Mouse (Mus musculus) heart, embryonic 12.5 days (tissue): ENCODE data around the gene Naxe. TPM values are rescaled to one million over a fixed set of nuclear protein-coding genes. Genes with fewer than 3 reads are reported as not detected.

Source experiments
- ATAC-seq: fragments of 200-750 bp; cut with Nextera tagmentation; 2 replicates; pipeline ENCODE4 v1.8.0; 2017; ENCODE audit warnings: moderate TSS enrichment, moderate library complexity; ENCODE audit not compliant: insufficient number of reproducible peaks, low FRiP score
- H3K27ac ChIP-seq: fragments of 300-500 bp; sonication (generic); 2 replicates; pipeline ENCODE4 v1.5.1; 2016; ENCODE audit warnings: mild to moderate bottlenecking, moderate library complexity; ENCODE audit not compliant: poor library complexity, severe bottlenecking
- H3K27me3 ChIP-seq: fragments of 300-500 bp; sonication (generic); replicated peaks from 2 replicates; pipeline ENCODE4 v1.6.1; 2016; ENCODE audit warnings: mild to moderate bottlenecking, moderate library complexity
- H3K36me3 ChIP-seq: fragments of 300-500 bp; sonication (generic); 2 replicates; pipeline ENCODE4 v1.6.1; 2016; ENCODE audit warnings: mild to moderate bottlenecking, moderate library complexity
- H3K4me1 ChIP-seq: fragments of 300-500 bp; sonication (generic); replicated peaks from 2 replicates; pipeline ENCODE4 v1.6.1; 2016; ENCODE audit warnings: mild to moderate bottlenecking
- H3K4me2 ChIP-seq: fragments of 300-500 bp; sonication (generic); 2 replicates; pipeline ENCODE4 v1.6.1; 2016; ENCODE audit warnings: mild to moderate bottlenecking, moderate library complexity
- H3K4me3 ChIP-seq: fragments of 300-500 bp; sonication (generic); 2 replicates; pipeline ENCODE4 v1.5.1; 2016; ENCODE audit warnings: mild to moderate bottlenecking
- H3K9ac ChIP-seq: fragments of 300-500 bp; sonication (generic); 2 replicates; pipeline ENCODE4 v1.6.1; 2016; ENCODE audit warnings: mild to moderate bottlenecking, moderate library complexity
- H3K9me3 ChIP-seq: fragments of 300-500 bp; sonication (generic); replicated peaks from 2 replicates; pipeline ENCODE4 v1.6.1; 2016; ENCODE audit warnings: mild to moderate bottlenecking, moderate library complexity
- WGBS: fragments of 180-500 bp; shearing (Covaris S2); methylation state at CpG from one replicate; pipeline ENCODE4 v1.1.7; 2016; 5-methylcytosine and 5-hydroxymethylcytosine counted together
- polyA plus RNA-seq: library from polyadenylated mRNA; unstranded; fragments of >200 nt; fragmentation: Nextera tagmentation; extraction: Ambion mirVana; gene quantifications from 2 replicates; pipeline ENCODE4 v1.2.1, GENCODE M21; 2016

The Naxe gene
- polyA plus RNA-seq, 1 experiment from 2014 or later: 139 TPM

GRCm38 (mm10) chr3:88057030-88057429 lies 1.3 kb downstream of the Naxe start:
- peak overlapping the region; percentile 96 for H3K4me2 ChIP-seq
- no peak overlapping the region for H3K4me3 ChIP-seq
- 76% methylated on average over 6 of the region's 6 CpGs for WGBS
- peaks cover 47% of the 10 kb centered on the region for H3K36me3 ChIP-seq
- peaks cover 13% of the 10 kb centered on the region for H3K4me1 ChIP-seq
- H3K27ac ChIP-seq: no peak overlapping the region
- H3K9ac ChIP-seq: no peak overlapping the region; the same call in 1 of the 2 replicates
- H3K9me3 ChIP-seq: no peaks in the 10 kb centered on the region
- no peak for ATAC-seq
- H3K27me3 ChIP-seq: no peaks in the 10 kb centered on the region

- no peak for ATAC-seq
- H3K9me3 ChIP-seq: no peaks in the 10 kb centered on the region
- H3K27ac ChIP-seq: no peak overlapping the region
- no peaks in the 10 kb centered on the region for H3K27me3 ChIP-seq
- peaks cover 57% of the 10 kb centered on the region for H3K36me3 ChIP-seq
- WGBS: 58% methylated on average over 3 of the region's 3 CpGs
- no peak overlapping the region for H3K4me3 ChIP-seq
- H3K4me1 ChIP-seq: peaks cover 7% of the 10 kb centered on the region; the same call in 1 of the 2 replicates
- no peak overlapping the region for H3K9ac ChIP-seq
- H3K4me2 ChIP-seq: no peak overlapping the region
These were observed 8.8 kb downstream of the Naxe start for GRCm38 (mm10) chr3:88049532-88049931.

GRCm38 (mm10) chr3:88042661-88043421 lies 15.5 kb downstream of the Naxe start, which contains the start of gene Gpatch4:
Gpatch4 (plus strand) TSS chr3:88043108.
- no peaks in the 10 kb centered on the region for H3K9me3 ChIP-seq
- 0 out of 2 replicates have a peak, but pooled peaks cover 8% of the 10 kb centered on the region for H3K36me3 ChIP-seq
- WGBS: 8% methylated on average over 36 of the region's 36 CpGs
- peak; percentile 86 for ATAC-seq
- peak within 1 kb of the TSS; percentile 78 for H3K4me2 ChIP-seq
- peaks cover 28% of the 10 kb centered on the region for H3K27me3 ChIP-seq
- peaks cover 8% of the 10 kb centered on the region; the same call in 1 of the 2 replicates for H3K4me1 ChIP-seq
- peak within 1 kb of the TSS; percentile 71 for H3K9ac ChIP-seq
- H3K27ac ChIP-seq: peak within 1 kb of the TSS; percentile 8; the same call in 1 of the 2 replicates
- peak within 1 kb of the TSS; percentile 74 for H3K4me3 ChIP-seq

- Histone ChIP-seq H3K36me3 (no peaks in the 10 kb centered on the region), H3K9me3 (no peaks in the 10 kb centered on the region), H3K9ac (no peak overlapping the region), H3K27me3 (peaks cover 70% of the 10 kb centered on the region), H3K4me1 (0 out of 2 replicates have a peak, but pooled peaks cover 2% of the 10 kb centered on the region), H3K4me2 (no peak overlapping the region), H3K27ac (no peak overlapping the region), H3K4me3 (no peak overlapping the region)
- WGBS: 59% methylated on average over 1 of the region's 1 CpGs
- ATAC-seq: no peak
These were observed 22.6 kb downstream of the Naxe start for GRCm38 (mm10) chr3:88035561-88036293.

- Histone ChIP-seq H3K4me1 (0 out of 2 replicates have a peak, but pooled peaks cover 7% of the 10 kb centered on the region), H3K4me2 (no peak overlapping the region), H3K36me3 (no peaks in the 10 kb centered on the region), H3K4me3 (no peak overlapping the region), H3K27me3 (peaks cover 71% of the 10 kb centered on the region), H3K9ac (no peak overlapping the region), H3K9me3 (peaks cover under 1% of the 10 kb centered on the region), H3K27ac (no peak overlapping the region)
- ATAC-seq: no peak
- 62% methylated on average over 5 of the region's 5 CpGs for WGBS
These were observed 24.8 kb downstream of the Naxe start for GRCm38 (mm10) chr3:88033506-88033905.

- Histone ChIP-seq H3K9me3 (peaks cover 9% of the 10 kb centered on the region), H3K9ac (no peak overlapping the region), H3K4me2 (no peak overlapping the region), H3K4me3 (no peak overlapping the region), H3K27me3 (peaks cover 73% of the 10 kb centered on the region), H3K27ac (no peak overlapping the region), H3K36me3 (no peaks in the 10 kb centered on the region), H3K4me1 (0 out of 2 replicates have a peak, but pooled peaks cover 7% of the 10 kb centered on the region)
- WGBS: 9% methylated on average over 19 of the region's 19 CpGs
- 0 out of 2 replicates have a peak, but pooled peaks have one; percentile 22 for ATAC-seq
These were observed 27.5 kb downstream of the Naxe start for GRCm38 (mm10) chr3:88030608-88031395.

- Histone ChIP-seq H3K4me1 (peaks cover 22% of the 10 kb centered on the region), H3K36me3 (no peaks in the 10 kb centered on the region), H3K9ac (no peak within 1 kb of the TSS), H3K9me3 (peaks cover 11% of the 10 kb centered on the region), H3K4me2 (no peak within 1 kb of the TSS), H3K27me3 (peaks cover 85% of the 10 kb centered on the region), H3K4me3 (no peak within 1 kb of the TSS), H3K27ac (no peak within 1 kb of the TSS)
- ATAC-seq: no peak
- WGBS: 42% methylated on average over 5 of the region's 5 CpGs
These were observed 30.7 kb downstream of the Naxe start, which contains the start of gene Hapln2 for GRCm38 (mm10) chr3:88027434-88028186. Hapln2 (minus strand) TSS chr3:88027583.

GRCm38 (mm10) chr3:88026823-88027222 lies 31.5 kb downstream of the Naxe start:
- no peak overlapping the region for H3K27ac ChIP-seq
- no peak overlapping the region for H3K4me3 ChIP-seq
- no peak overlapping the region for H3K4me2 ChIP-seq
- H3K27me3 ChIP-seq: peaks cover 84% of the 10 kb centered on the region
- H3K36me3 ChIP-seq: no peaks in the 10 kb centered on the region
- H3K4me1 ChIP-seq: peaks cover 27% of the 10 kb centered on the region
- H3K9ac ChIP-seq: no peak overlapping the region
- H3K9me3 ChIP-seq: peaks cover 11% of the 10 kb centered on the region
- no peak for ATAC-seq
- 54% methylated on average over 7 of the region's 7 CpGs for WGBS

GRCm38 (mm10) chr3:88023192-88024074 lies 34.9 kb downstream of the Naxe start:
- H3K27ac ChIP-seq: no peak overlapping the region
- WGBS: under 1% methylated on average over 81 of the region's 81 CpGs
- peak overlapping the region; percentile 56 for H3K9ac ChIP-seq
- H3K27me3 ChIP-seq: peaks cover 77% of the 10 kb centered on the region
- peak overlapping the region; percentile 56 for H3K4me3 ChIP-seq
- peak overlapping the region; percentile 98 for H3K4me2 ChIP-seq
- H3K4me1 ChIP-seq: peaks cover 20% of the 10 kb centered on the region
- peak; percentile 46; the same call in 1 of the 2 replicates for ATAC-seq
- no peaks in the 10 kb centered on the region for H3K36me3 ChIP-seq
- peaks cover 9% of the 10 kb centered on the region for H3K9me3 ChIP-seq
